Mouse (Mus musculus): ENCODE results near the gene Exoc6b.

GRCm38 (mm10) chr6:84691907-84692306, 377.4 kb downstream of the Exoc6b start:
- no peak for TF ChIP-seq MAX (IDR thresholded peaks at IDR 0.05; ENCODE audit: low read depth)
- TF ChIP-seq POLR2A (IDR thresholded peaks at IDR 0.05; ENCODE audit: insufficient read length, low read depth), result no peak

Data from myocyte (in vitro differentiated cells).